Mouse (Mus musculus) naive thymus-derived CD4-positive, alpha-beta T cell, adult 2 months (primary cell): ENCODE results near the gene Apol8.

Experiments
- DNase-seq: peaks from one replicate; pipeline ENCODE4 v3.0.0-alpha.2; 2011; ENCODE audit warnings: low read depth

Gene Apol8

GRCm38 (mm10) chr15:77756848-77757247, at the start of gene Apol8:
Apol8 (minus strand) TSS chr15:77757003.
- DNase-seq = peak; percentile 89

DNA sequence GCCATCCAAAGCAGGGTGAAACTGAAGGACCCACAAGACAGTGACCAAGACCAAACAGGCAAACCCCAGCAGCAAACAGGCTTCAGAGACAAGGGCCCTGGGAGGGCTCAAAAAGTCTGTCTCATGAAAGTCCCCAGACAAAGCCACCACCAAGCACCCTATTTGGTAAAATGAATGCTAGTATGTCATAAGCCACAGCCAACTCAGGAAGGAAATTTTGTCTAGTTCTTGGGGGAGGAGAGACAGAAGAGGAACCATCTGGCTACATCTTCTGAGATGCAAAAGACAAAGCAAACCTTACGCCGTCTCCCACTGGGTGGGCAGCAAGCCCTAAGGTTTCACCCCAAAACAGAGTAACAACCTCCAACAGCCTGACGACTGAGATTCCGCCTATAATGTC, 48.9 kb upstream of the Apol8 start:
- peak; percentile 85 for DNase-seq

- peak; percentile 58 for DNase-seq
Measured at GRCm38 (mm10) chr15:77804949-77805348, 48.1 kb upstream of the Apol8 start.

DNA sequence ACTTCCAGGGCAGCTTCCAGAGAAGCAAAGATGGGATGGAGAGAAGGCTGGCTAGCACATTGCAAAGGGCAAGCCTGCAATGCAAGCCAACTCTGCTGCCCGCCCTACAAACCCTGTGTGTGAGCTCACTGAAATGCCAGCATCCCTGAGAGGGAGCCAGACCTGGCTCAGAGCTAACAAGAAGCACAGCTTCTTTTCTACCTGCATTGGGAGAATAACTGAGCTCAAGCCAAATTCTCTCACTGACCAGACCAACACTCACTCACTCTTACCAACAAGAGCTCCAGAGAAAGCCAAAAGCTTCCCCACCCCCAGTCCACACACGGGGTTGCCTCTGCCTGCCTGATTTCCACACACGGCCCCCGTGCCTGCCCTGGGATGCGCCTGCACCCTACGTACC, 47.7 kb upstream of the Apol8 start:
- DNase-seq = no peak

DNA sequence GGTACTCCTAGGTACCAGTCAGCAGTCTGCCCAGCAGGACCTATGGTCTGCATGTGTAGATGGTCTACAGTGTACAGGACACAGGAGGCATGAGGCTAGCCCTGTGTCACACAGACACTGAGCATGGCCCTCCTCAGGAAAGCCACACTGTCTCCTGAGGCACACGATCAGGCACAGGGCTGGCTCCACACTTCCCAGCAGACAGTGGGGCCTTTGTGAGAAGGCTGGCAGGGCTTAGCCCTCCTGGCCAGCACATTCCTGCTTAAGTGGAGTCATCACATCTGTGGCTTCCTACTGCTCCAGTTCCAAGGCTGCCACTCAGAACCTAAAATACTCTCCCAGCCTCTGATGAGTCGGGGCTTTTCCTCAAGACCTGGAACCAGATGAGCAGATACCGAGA, 46.9 kb upstream of the Apol8 start:
- DNase-seq = peak; percentile 46

DNA sequence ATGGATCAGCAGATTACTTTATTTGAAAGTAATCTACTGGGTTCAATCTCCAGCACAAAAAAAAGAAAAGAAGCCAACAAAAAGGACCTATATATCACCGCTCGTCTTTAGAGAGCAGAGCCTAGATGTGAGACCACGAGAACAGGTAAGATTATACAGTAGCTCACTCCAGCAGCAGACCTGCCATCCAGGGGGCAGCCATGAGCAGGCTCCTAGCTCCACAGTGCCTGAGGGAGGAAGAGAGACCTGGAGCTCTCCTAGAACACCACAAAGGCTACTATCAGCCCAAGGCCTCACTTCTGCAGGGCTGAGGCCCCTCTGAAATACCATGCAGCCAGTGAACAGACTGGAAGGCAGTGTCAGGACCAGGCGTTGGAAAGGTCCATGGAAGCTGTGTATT, 46.2 kb upstream of the Apol8 start:
- DNase-seq = peak; percentile 58

DNA sequence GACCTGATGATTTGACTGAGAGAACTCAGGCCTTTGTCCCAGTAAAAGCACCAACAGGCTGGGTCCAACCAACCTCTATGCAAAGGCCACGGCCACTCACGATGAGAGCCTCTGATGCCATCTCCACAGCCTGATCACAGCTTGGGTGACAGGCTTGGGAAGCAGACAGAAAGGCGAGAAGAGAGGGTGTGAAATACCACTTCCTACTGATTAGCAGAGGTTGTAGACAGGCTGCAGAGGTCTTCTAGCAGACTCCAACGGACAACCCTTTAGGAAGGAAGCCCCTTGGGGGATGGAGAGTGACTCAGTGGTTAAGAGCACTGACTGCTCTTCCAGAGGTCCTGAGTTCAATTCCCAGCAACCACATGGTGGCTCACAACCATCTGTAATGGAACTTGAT, 44.4 kb upstream of the Apol8 start:
- DNase-seq = peak; percentile 63

DNA sequence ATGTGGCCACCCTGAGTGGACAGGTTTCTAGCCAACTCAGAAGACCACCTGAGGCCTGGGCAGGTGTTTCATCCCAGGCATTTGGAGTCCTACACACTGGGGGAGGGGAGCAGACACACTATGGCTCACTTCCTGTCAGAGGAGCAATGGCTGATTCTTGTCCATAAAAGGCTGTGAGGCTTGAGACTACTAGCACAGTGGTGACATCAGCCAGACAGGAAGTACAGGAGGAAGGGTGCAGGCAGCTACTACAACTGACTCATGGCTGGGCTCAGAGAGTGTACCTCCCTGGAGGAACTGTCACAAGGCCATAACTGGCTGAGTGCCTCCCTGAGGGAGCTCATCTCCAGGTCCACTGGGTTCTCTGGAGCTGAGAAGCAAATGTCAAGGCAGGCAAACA, 43.7 kb upstream of the Apol8 start:
- DNase-seq = peak; percentile 92

DNA sequence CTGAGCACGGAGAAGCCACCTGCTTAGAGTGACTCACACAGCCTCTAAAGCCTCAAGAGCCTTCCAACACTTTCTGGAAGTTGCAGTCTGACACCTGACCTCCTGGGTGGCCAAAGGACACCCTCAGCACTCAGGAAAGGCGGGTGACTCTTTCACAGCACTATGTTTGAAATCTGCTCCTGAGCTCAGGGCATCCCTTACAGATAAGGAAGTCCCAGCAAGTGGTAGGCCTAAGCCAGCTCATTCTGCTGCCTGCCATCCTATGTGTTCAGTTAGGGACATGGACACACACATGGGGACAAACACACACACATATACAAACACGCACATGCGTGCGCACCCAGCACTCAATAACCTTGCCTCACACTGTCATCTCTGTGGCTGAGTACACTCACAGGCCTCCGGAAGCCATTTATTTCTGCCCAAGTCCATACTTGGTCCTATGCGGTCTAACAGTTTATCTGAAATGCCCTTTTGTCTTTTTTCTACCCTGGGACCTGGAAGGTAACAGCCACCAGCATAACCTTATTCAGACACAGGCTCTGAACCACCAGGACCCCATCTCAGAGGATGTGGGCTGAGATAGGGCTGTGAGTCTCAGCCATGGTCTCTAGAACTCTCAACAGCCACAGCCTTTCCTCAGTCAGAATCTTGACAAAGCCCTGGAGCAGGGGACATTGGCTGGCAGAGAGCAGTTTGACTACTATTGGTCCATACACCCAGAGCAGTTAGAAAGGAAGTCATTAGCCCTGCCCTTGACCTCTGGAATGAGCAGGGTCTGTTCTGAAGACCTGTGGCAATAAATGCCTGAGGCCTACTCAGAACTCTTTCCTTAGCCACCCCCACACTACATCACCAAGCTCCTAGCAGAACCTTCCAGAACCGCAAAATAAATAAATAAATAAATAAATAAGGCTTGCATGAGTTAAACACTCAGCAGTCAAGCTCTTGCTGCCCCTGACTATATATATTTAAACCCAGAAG, 43.0 kb upstream of the Apol8 start:
- peak; percentile 62 for DNase-seq

DNA sequence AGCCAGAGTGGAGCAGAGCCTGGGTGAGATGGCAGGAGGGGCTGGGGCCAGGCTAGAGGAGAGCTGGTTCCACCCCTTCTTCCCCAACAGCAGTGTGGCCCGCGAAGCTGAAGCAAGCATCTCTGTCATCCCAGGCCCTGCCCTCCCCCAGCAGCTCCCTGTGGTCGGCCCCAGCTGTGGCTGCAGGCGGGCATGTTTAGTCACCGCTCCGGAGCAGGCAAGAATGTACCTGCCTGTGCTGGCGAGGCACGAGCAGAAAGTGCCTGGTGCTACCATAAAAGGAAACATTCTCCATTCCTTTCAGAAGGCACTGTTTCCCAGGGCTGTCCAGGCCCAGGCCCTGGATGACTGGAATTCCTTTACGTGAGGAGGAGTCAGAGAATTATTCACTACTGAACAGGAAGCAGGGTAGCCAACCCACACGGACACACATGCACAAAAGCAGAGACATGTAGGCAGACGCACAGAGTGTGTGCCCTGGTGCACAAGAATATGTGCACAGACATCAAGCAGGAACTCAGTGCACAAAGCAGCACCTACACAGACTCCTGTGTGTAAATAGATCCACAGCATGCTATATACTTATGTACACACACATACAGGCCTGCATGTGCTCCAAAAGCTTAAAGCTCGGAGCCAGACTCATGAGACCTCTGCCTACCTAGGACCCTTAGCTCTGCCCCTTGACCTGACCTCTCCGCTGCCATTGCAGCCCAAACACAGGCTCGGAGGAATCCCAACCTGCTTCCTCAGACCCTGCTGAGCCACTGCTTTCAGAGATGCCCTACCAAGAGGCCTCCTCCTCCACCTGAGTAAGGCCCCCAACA, 42.1 kb upstream of the Apol8 start:
- peak; percentile 80 for DNase-seq

- DNase-seq = no peak
Measured at GRCm38 (mm10) chr15:77797609-77798411, 41.0 kb upstream of the Apol8 start.

DNA sequence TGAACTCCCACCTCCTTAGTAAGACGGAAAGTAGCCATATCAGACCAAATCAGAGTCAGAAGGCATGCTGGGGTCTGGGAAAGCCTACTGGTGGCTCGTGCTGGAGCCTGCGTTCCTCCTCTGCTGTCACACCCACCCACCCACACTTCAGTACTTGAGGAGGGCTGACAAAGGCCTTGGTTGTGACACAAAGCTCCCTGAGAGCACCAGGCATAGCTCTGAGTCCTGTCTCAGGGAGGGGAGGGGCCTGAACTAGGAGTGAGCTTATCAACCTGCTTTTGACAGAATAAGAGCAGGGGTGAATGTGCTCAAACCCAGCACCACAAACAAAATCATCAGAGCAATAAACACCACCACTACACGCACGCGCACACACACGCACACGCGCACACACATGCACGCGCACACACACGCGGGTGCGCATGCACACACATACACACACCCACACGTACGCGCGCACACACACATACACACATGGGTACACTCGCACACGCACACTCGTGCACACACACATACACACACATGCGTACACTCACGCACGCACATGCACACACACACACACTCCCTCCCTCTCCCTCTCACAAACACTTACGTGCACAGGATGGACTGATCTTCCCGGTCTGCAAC, 39.7 kb upstream of the Apol8 start:
- DNase-seq = no peak

GRCm38 (mm10) chr15:77794908-77795356, 38.1 kb upstream of the Apol8 start:
- peak; percentile 54 for DNase-seq

DNA sequence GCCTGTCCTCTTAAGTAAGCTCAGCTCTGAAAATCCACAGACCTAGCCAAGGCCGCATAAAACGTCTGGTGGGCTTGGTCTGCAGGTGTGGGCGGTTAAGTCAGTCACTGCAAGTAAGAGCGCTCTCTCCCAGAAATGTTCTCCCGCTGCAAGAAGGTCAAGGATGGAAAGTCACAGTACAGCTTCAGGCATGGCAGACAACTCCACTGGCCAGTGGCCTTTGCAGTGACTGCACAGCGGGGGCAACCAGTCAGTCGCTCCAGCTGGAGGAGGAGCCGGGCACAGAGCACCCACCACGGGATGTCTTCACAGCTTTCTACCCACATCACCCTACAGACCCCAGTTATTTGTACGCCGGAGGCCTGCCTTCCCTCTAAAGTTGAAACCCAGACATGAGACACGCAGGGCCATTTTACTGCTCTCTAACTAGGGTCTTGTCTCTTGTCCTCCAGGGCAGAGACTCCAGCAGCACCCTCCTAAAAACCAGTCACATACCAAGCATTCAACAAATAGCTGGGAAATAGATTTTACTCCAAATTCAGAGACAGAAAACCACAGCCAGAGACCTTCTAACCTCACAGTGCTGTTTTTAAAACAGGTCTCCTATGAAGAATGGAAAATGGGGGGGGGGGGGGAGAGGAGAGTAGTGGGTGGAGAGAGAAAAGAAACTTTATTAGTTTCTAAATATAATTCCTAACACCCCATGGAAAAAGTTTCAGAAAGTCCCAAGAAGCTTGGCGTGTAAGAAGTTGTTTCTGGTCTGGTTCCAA, 37.5 kb upstream of the Apol8 start:
- no peak for DNase-seq

DNA sequence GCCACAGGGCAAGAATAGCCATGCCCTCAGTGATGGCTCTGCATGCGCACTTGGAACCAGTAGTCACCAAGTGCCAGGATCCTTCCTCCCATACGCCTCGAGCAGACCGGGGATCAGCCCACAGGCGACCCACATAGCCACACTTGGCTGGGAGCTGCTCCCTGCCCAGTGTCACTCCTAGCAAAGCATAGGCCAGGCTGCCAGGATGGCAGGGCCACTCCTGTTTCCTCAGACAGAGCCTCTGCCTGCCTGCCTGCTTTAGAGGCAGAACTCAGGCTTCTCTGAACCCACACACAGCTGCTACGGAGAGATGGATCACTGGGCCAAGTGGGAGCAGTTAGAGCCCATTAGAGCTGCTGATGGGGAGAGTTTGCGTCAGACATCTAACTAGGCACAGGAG, 36.8 kb upstream of the Apol8 start:
- DNase-seq = no peak

GRCm38 (mm10) chr15:77793094-77793493, 36.3 kb upstream of the Apol8 start:
- DNase-seq = no peak

DNA sequence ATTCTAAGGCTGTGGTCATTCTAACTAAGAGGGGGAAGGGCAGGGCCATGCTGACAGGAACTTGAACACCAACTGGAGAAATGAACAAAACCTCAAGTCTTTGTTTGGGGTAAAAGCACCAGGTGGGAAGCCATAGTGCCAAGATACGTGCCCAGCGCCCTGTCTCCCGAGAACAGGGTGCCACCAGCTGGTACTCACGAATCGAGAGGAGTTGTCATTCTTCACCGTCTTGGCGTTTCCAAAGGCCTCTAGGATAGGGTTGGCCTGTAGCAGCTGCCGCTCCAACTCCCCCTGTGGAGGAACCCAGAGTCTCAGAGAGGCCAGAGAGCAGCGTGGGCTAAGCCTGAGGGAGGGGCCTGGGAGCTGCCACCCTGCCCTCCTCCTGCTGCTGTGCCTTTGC, 35.3 kb upstream of the Apol8 start:
- DNase-seq = no peak

GRCm38 (mm10) chr15:77790656-77791405, 34.0 kb upstream of the Apol8 start:
- DNase-seq = no peak

- peak; percentile 70 for DNase-seq
Measured at GRCm38 (mm10) chr15:77789186-77789585, 32.4 kb upstream of the Apol8 start.

GRCm38 (mm10) chr15:77788356-77788755, 31.6 kb upstream of the Apol8 start:
- no peak for DNase-seq
